Mouse (Mus musculus) left cerebral cortex, adult 2 months (tissue): ENCODE measurements around the gene Snrpd3. TPM values are rescaled to one million over a fixed set of nuclear protein-coding genes. Genes with fewer than 3 reads are reported as not detected.
"Not testable (repeated sequence)": the region's sequence is repeated elsewhere in the genome, so short reads cannot be mapped to it uniquely, and the experiment has no call there.

Experiments used
- DNase-seq, 2 experiments: peaks; one replicate each; pipeline ENCODE4 v3.0.0; 2021 to 2022; ENCODE audit warnings: low spot score in 2 of 2, mixed read lengths in 1 of 2; ENCODE audit errors: extremely low spot score in 1 of 2
- H3K27ac ChIP-seq: fragments of 200-600 bp; 2 replicates; pipeline ENCODE4 v1.8.1; 2022
- H3K4me3 ChIP-seq: fragments of 200-600 bp; 2 replicates; pipeline ENCODE4 v1.8.1; 2022
- CTCF ChIP-seq: fragments of 200-600 bp; IDR thresholded peaks from 2 replicates; pipeline ENCODE4 v1.8.1; 2022; ENCODE audit warnings: antibody characterized with exemption, mild to moderate bottlenecking, moderate library complexity
- intact Hi-C: fragments of 180-260 bp; cut with DNase I; formaldehyde crosslinking; loops from one replicate; pipeline ENCODE4 v1.15.1; 2025
- total RNA-seq, 2 experiments: library from RNA; stranded (reverse); gene quantifications; 2 replicates each; pipeline ENCODE4 v1.2.3; 2021

Snrpd3 gene
- total RNA-seq, 2 experiments from 2014 or later = 65.4 to 73.4 TPM

GRCm38 (mm10) chr10:75516038-75516723 is 1.2 kb upstream of the Snrpd3 start:
- DNase-seq = no peak
- Histone ChIP-seq H3K4me3 (peak overlapping the region; percentile 68), H3K27ac (peak overlapping the region; percentile 90)
- no peak for TF ChIP-seq CTCF
- intact Hi-C loops = loop anchor here (2.0 to 5.0 kb wide), 2 partner anchors 43 to 951 kb away; partner anchors contain the start of genes Mcm3ap and Ybey

- Histone ChIP-seq H3K27ac (peak overlapping the region; percentile 90), H3K4me3 (peak overlapping the region; percentile 68)
- no peak for DNase-seq
- intact Hi-C loops = loop anchor here (2.0 to 5.0 kb wide), 2 partner anchors 42 to 951 kb away; partner anchors contain the start of genes Mcm3ap and Ybey
- TF ChIP-seq CTCF = no peak
These were observed 653 bp upstream of the Snrpd3 start for GRCm38 (mm10) chr10:75516724-75517072.

- intact Hi-C loops = loop anchor here (2.0 to 5.0 kb wide), 2 partner anchors 41 to 950 kb away; partner anchors contain the start of genes Mcm3ap and Ybey
- peak within 1 kb of the TSS; percentile 97 for H3K27ac ChIP-seq
- TF ChIP-seq CTCF = no peak
These were observed 400 bp downstream of the Snrpd3 start, which contains the start of gene Gucd1 for GRCm38 (mm10) chr10:75517758-75518143. Gene Gucd1 (minus strand): TSS chr10:75517972.

GRCm38 (mm10) chr10:75520581-75520980 is 3.2 kb downstream of the Snrpd3 start:
- TF ChIP-seq CTCF = no peak
- DNase-seq = no peak
- no peak overlapping the region for H3K27ac ChIP-seq
- intact Hi-C loops = no loop called here
- no peak overlapping the region for H3K4me3 ChIP-seq

More at GRCm38 (mm10) chr10:75517758-75518143, 400 bp downstream of the Snrpd3 start, which contains the start of gene Gucd1:
- peak within 1 kb of the TSS; percentile 68 for H3K4me3 ChIP-seq
- peak; percentile 96 for DNase-seq

- TF ChIP-seq CTCF = no peak
- no peak overlapping the region for H3K4me3 ChIP-seq
- H3K27ac ChIP-seq = no peak overlapping the region
- DNase-seq = no peak
- intact Hi-C loops = no loop called here
These were observed 4.3 kb downstream of the Snrpd3 start for GRCm38 (mm10) chr10:75521643-75522042.

- intact Hi-C loops, H3K27ac ChIP-seq, DNase-seq, H3K4me3 ChIP-seq: not testable (repeated sequence)
These were observed 8.1 kb downstream of the Snrpd3 start for GRCm38 (mm10) chr10:75525450-75525849.

GRCm38 (mm10) chr10:75530322-75530721 is 13.0 kb downstream of the Snrpd3 start:
- TF ChIP-seq CTCF = no peak
- DNase-seq = no peak
- H3K4me3 ChIP-seq = no peak overlapping the region
- intact Hi-C loops = no loop called here
- H3K27ac ChIP-seq = no peak overlapping the region

GRCm38 (mm10) chr10:75531532-75532090 is 14.3 kb downstream of the Snrpd3 start:
- TF ChIP-seq CTCF = no peak
- DNase-seq = no peak
- Histone ChIP-seq H3K4me3 (no peak overlapping the region), H3K27ac (no peak overlapping the region)
- intact Hi-C loops = no loop called here

- no peak overlapping the region for H3K4me3 ChIP-seq
- intact Hi-C loops = no loop called here
These were observed 16.9 kb downstream of the Snrpd3 start for GRCm38 (mm10) chr10:75534216-75534615.

GRCm38 (mm10) chr10:75534934-75535333 is 17.6 kb downstream of the Snrpd3 start:
- DNase-seq = no peak
- no peak for TF ChIP-seq CTCF
- intact Hi-C loops = no loop called here
- Histone ChIP-seq H3K27ac (no peak overlapping the region), H3K4me3 (no peak overlapping the region)

More at GRCm38 (mm10) chr10:75534216-75534615, 16.9 kb downstream of the Snrpd3 start:
- no peak for DNase-seq
- TF ChIP-seq CTCF = no peak
- H3K27ac ChIP-seq = no peak overlapping the region

- no peak for TF ChIP-seq CTCF
- intact Hi-C loops = no loop called here
- DNase-seq = no peak
These were observed 18.1 kb downstream of the Snrpd3 start for GRCm38 (mm10) chr10:75535423-75535822.

GRCm38 (mm10) chr10:75536123-75536522 is 18.8 kb downstream of the Snrpd3 start:
- DNase-seq = no peak
- intact Hi-C loops = no loop called here
- Histone ChIP-seq H3K27ac (no peak overlapping the region), H3K4me3 (no peak overlapping the region)
- TF ChIP-seq CTCF = no peak

More at GRCm38 (mm10) chr10:75535423-75535822, 18.1 kb downstream of the Snrpd3 start:
- Histone ChIP-seq H3K4me3 (no peak overlapping the region), H3K27ac (no peak overlapping the region)

- intact Hi-C loops = no loop called here
- H3K4me3 ChIP-seq = no peak overlapping the region
- no peak overlapping the region for H3K27ac ChIP-seq
- no peak for DNase-seq
- no peak for TF ChIP-seq CTCF
These were observed 30.6 kb downstream of the Snrpd3 start for GRCm38 (mm10) chr10:75547901-75548300.
